Mouse (Mus musculus): ENCODE data around the gene Creld2. TPM values are rescaled to one million over a fixed set of nuclear protein-coding genes. Genes with fewer than 3 reads are reported as not detected.

Creld2 gene
- polyA plus RNA-seq (2021; fragmentation: Nextera tagmentation) = 30.9 and 44.2 TPM in 2 replicates
- long read RNA-seq, experiment 1, transcript Creld2-201 (10 exons, 1,366 nt) = major isoform, 38 of 42 reads
- long read RNA-seq, experiment 1, partial matches to known transcripts = 3 of 42 reads
- long read RNA-seq, experiment 1, other reads (novel, unspliced or antisense) = 1 of 42 reads
- long read RNA-seq, experiment 2, transcript Creld2-201 (10 exons, 1,366 nt) = major isoform, 88 of 99 reads
- long read RNA-seq, experiment 2, partial matches to known transcripts = 3 of 99 reads
- long read RNA-seq, experiment 2, other reads (novel, unspliced or antisense) = 8 of 99 reads

DNA sequence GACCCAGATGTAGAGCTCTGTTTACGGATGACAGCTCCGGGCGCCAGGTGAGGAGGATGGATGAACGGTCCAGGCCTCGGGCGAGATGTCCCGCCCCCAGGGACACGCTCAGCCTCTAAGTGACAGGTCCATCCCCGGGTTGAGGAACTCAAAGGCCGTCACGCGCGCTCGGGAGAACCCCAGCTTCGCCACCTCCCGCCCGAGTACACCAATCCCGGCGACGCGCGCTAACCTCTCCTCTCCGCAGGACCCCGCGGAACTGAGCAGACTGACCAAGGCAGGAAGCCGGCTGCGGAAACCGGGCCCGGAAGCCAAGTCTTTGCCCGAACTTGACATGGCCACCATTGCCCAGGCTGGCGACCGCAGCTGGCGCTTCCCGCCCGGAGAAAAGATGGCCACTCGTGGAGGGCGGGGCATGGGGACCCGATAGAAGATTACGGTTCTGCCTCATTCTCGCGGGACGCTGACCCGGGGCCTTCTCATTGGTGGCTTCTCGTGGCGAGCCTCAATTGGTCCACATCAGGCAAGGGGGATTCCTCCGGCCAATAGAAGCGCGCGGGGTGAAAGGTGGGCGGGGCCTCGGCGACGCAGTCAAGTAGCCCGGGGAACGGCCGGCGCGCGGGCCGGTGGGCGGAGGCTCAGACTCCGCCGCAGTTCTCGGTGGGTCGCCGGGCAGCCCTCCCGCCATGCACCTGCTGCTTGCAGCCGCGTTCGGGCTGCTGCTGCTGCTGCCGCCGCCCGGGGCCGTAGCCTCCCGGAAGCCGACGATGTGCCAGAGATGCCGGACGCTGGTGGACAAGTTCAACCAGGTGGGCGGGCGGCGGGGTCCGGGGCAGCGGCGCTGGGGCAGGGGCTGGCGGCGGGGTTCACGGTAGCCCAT lies at the start of gene Creld2, which contains the start of gene Alg12:
Gene Creld2, plus strand, starts transcription at position 621 of the 880 bp plus-strand sequence.
Gene Alg12, minus strand, starts transcription at position 293 of the 880 bp plus-strand sequence.

GRCm38 (mm10) chr15:88861772-88862622 lies 42.6 kb downstream of the Creld2 start, which contains the start of gene Pim3:
Gene Pim3, plus strand, starts transcription at chr15:88862186.

Other genes starting within 250 kb of the Creld2 start
- not detected in 2 replicates for gene Zdhhc25, start 219.3 kb upstream of the Creld2 start, polyA plus RNA-seq (2021; fragmentation: Nextera tagmentation)
- gene Brd1, start 85.4 kb upstream of the Creld2 start, polyA plus RNA-seq (2021; fragmentation: Nextera tagmentation) = 4.2 and 5.8 TPM in 2 replicates
- 0.94 and 0.95 TPM in 2 replicates for gene Zbed4, start 68.0 kb upstream of the Creld2 start, polyA plus RNA-seq (2021; fragmentation: Nextera tagmentation)
- 6.9 and 7.2 TPM in 2 replicates for gene Alg12, start 328 bp upstream of the Creld2 start, polyA plus RNA-seq (2021; fragmentation: Nextera tagmentation)
- 51.8 and 52.9 TPM in 2 replicates for gene Pim3, start 42.5 kb downstream of the Creld2 start, polyA plus RNA-seq (2021; fragmentation: Nextera tagmentation)
- 0.14 and 0.16 TPM in 2 replicates for gene Ttll8, start 134.8 kb downstream of the Creld2 start, polyA plus RNA-seq (2021; fragmentation: Nextera tagmentation)
- gene Mlc1, start 159.4 kb downstream of the Creld2 start, polyA plus RNA-seq (2021; fragmentation: Nextera tagmentation) = 158 and 160 TPM in 2 replicates
- not detected in 2 replicates for gene Mov10l1, start 163.3 kb downstream of the Creld2 start, polyA plus RNA-seq (2021; fragmentation: Nextera tagmentation)
- gene Panx2, start 240.1 kb downstream of the Creld2 start, polyA plus RNA-seq (2021; fragmentation: Nextera tagmentation) = 18.1 and 20.3 TPM in 2 replicates

Measured in layer of hippocampus, adult 6 months (tissue).